8 mouse cellular contexts compared by ENCODE assay signal in genomic region chr1:153749211-153749801, GRCm38 (mm10). TPM values are rescaled to one million over a fixed set of nuclear protein-coding genes. Genes with fewer than 3 reads are reported as not detected.
DNase-seq lines count a peak whose midpoint lies in the region; ATAC-seq and TF ChIP-seq lines count a peak whose summit lies in the region.

TSS of gene Rnasel (plus strand) at chr1:153749426.

- 6% methylated on average over 18 of the region's 18 CpGs for WGBS in heart, embryonic 14.5 days
- WGBS in kidney, postnatal 0 days, result 2% methylated on average over 18 of the region's 18 CpGs
- under 1% methylated on average over 18 of the region's 18 CpGs for WGBS in liver, postnatal 0 days (ENCODE audit: insufficient replicate concordance)
- WGBS in neural tube, embryonic 12.5 days, result 4% methylated on average over 18 of the region's 18 CpGs

- ATAC-seq in heart, embryonic 14.5 days (ENCODE audit: insufficient number of reproducible peaks, insufficient read depth, low FRiP score, low read depth), result no peak; the same call in 1 of the 2 replicates
- peak; percentile 71 for ATAC-seq in kidney, postnatal 0 days (replicated peaks; ENCODE audit: low FRiP score, low read depth)
- peak; percentile 67 for ATAC-seq in liver, postnatal 0 days
- peak; percentile 59 for ATAC-seq in neural tube, embryonic 12.5 days (ENCODE audit: low FRiP score, low read depth)

- no peak within 1 kb of the TSS for H3K27ac ChIP-seq in embryonic fibroblast, embryonic 13.5 days (ENCODE audit: insufficient read depth, low read length)
- peak within 1 kb of the TSS; percentile 82 to 86 for H3K27ac ChIP-seq in heart, embryonic 14.5 days (replicated peaks in 1 of 2; ENCODE audit: control insufficient read depth in 1 of 2, insufficient read depth in 1 of 2, low read depth in 2 of 2, low read length in 2 of 2)
- H3K27ac ChIP-seq in kidney, postnatal 0 days, result peak within 1 kb of the TSS; percentile 73
- H3K27ac ChIP-seq in liver, postnatal 0 days (ENCODE audit: low read depth), result peak within 1 kb of the TSS; percentile 91
- peak within 1 kb of the TSS; percentile 42; the same call in 1 of the 2 replicates for H3K27ac ChIP-seq in neural tube, embryonic 12.5 days

- peak; percentile 73 for TF ChIP-seq EP300 in liver, postnatal 0 days (IDR thresholded peaks at IDR 0.05; ENCODE audit: low read depth)

- H3K4me2 ChIP-seq in heart, embryonic 14.5 days (ENCODE audit: low read length), result peak within 1 kb of the TSS; percentile 69
- H3K4me2 ChIP-seq in kidney, postnatal 0 days (ENCODE audit: low read length), result peak within 1 kb of the TSS; percentile 63
- H3K4me2 ChIP-seq in liver, postnatal 0 days (ENCODE audit: low read depth, low read length), result peak within 1 kb of the TSS; percentile 82
- peak within 1 kb of the TSS; percentile 62 for H3K4me2 ChIP-seq in neural tube, embryonic 12.5 days (replicated peaks)

- H3K36me3 ChIP-seq in E14TG2a.4 (ENCODE audit: insufficient read depth, low read length), result peaks cover 5% of the 10 kb centered on the region
- H3K36me3 ChIP-seq in heart, embryonic 14.5 days (ENCODE audit: control insufficient read depth, insufficient read depth, low read length), result no peaks in the 10 kb centered on the region; the same call in 1 of the 2 replicates
- no peaks in the 10 kb centered on the region for H3K36me3 ChIP-seq in kidney, postnatal 0 days (ENCODE audit: insufficient read depth, low read length)
- H3K36me3 ChIP-seq in liver, postnatal 0 days (replicated peaks; ENCODE audit: insufficient read depth, low read length), result peaks cover 5% of the 10 kb centered on the region
- peaks cover 8% of the 10 kb centered on the region for H3K36me3 ChIP-seq in neural tube, embryonic 12.5 days

- TF ChIP-seq POLR2A in embryonic fibroblast, embryonic 13.5 days (IDR thresholded peaks at IDR 0.05; ENCODE audit: low read depth, low read length), result no peak; the same call in 1 of the 2 replicates

- peaks cover 40% of the 10 kb centered on the region for H3K4me1 ChIP-seq in E14TG2a.4 (replicated peaks; ENCODE audit: low read depth, low read length)
- H3K4me1 ChIP-seq in embryonic fibroblast, embryonic 13.5 days (ENCODE audit: control insufficient read depth, insufficient read depth, low read length), result peaks cover 7% of the 10 kb centered on the region
- peaks cover 23 to 36% of the 10 kb centered on the region in 2 experiments for H3K4me1 ChIP-seq in heart, embryonic 14.5 days (ENCODE audit: control insufficient read depth in 2 of 2, insufficient read depth in 2 of 2, low read length in 2 of 2)
- peaks cover 12% of the 10 kb centered on the region; the same call in 1 of the 2 replicates for H3K4me1 ChIP-seq in kidney, postnatal 0 days (replicated peaks; ENCODE audit: insufficient read depth, low read length)
- peaks cover 26% of the 10 kb centered on the region for H3K4me1 ChIP-seq in liver, postnatal 0 days (ENCODE audit: insufficient read depth)
- peaks cover 43% of the 10 kb centered on the region for H3K4me1 ChIP-seq in neural tube, embryonic 12.5 days

- TF ChIP-seq CTCF in E14TG2a.4 (conservative IDR thresholded peaks at IDR 0.05; ENCODE audit: low read length), result peak; percentile 66
- TF ChIP-seq CTCF in embryonic fibroblast, embryonic 13.5 days (IDR thresholded peaks at IDR 0.05; ENCODE audit: borderline replicate concordance, insufficient read depth, low read length), result no peak
- peak; percentile 93 for TF ChIP-seq CTCF in kidney, postnatal 0 days (IDR thresholded peaks at IDR 0.05; ENCODE audit: low read depth)
- peak; percentile 95 for TF ChIP-seq CTCF in liver, postnatal 0 days (IDR thresholded peaks at IDR 0.05; ENCODE audit: low read depth)

- no peaks in the 10 kb centered on the region for H3K9me3 ChIP-seq in E14TG2a.4 (ENCODE audit: low read length)
- H3K9me3 ChIP-seq in heart, embryonic 14.5 days (ENCODE audit: control insufficient read depth, low read length), result no peaks in the 10 kb centered on the region
- no peaks in the 10 kb centered on the region for H3K9me3 ChIP-seq in kidney, postnatal 0 days (replicated peaks; ENCODE audit: low read length)
- no peaks in the 10 kb centered on the region for H3K9me3 ChIP-seq in liver, postnatal 0 days (ENCODE audit: low read length)
- no peaks in the 10 kb centered on the region for H3K9me3 ChIP-seq in neural tube, embryonic 12.5 days

- DNase-seq in adrenal gland, postnatal 4 days (ENCODE audit: low spot score in 2 of 2), result peak in 1 of 2 experiments; percentile 63
- peak; percentile 95 for DNase-seq in kidney, postnatal 0 days (ENCODE audit: low spot score)
- peak; percentile 84 for DNase-seq in liver, postnatal 0 days
- peak; percentile 85 for DNase-seq in testis, postnatal 10 days (ENCODE audit: low spot score)

- H3K27me3 ChIP-seq in E14TG2a.4 (ENCODE audit: insufficient read depth, low read length), result peaks cover 41% of the 10 kb centered on the region
- H3K27me3 ChIP-seq in heart, embryonic 14.5 days (ENCODE audit: control insufficient read depth, insufficient read depth, low read length), result no peaks in the 10 kb centered on the region
- H3K27me3 ChIP-seq in kidney, postnatal 0 days (ENCODE audit: insufficient read depth, low read length), result no peaks in the 10 kb centered on the region
- no peaks in the 10 kb centered on the region for H3K27me3 ChIP-seq in liver, postnatal 0 days (ENCODE audit: insufficient read depth, low read length)
- H3K27me3 ChIP-seq in neural tube, embryonic 12.5 days (replicated peaks), result no peaks in the 10 kb centered on the region

- peak within 1 kb of the TSS; percentile 80 for H3K9ac ChIP-seq in heart, embryonic 14.5 days (ENCODE audit: low read length)
- H3K9ac ChIP-seq in kidney, postnatal 0 days (ENCODE audit: low read depth, low read length), result peak within 1 kb of the TSS; percentile 60; the same call in 1 of the 2 replicates
- peak within 1 kb of the TSS; percentile 74 for H3K9ac ChIP-seq in liver, postnatal 0 days (replicated peaks)
- H3K9ac ChIP-seq in neural tube, embryonic 12.5 days, result peak within 1 kb of the TSS; percentile 66

- H3K4me3 ChIP-seq in E14TG2a.4 (replicated peaks; ENCODE audit: low read length), result peak within 1 kb of the TSS; percentile 43
- H3K4me3 ChIP-seq in embryonic fibroblast, embryonic 13.5 days (ENCODE audit: insufficient read depth, low read length), result peak within 1 kb of the TSS; percentile 36
- H3K4me3 ChIP-seq in heart, embryonic 14.5 days (ENCODE audit: control insufficient read depth in 1 of 2, insufficient read depth in 1 of 2, low read depth in 1 of 2, low read length in 2 of 2), result peak within 1 kb of the TSS; percentile 52 to 72
- H3K4me3 ChIP-seq in kidney, postnatal 0 days (replicated peaks; ENCODE audit: low read depth, low read length), result peak within 1 kb of the TSS; percentile 41
- peak within 1 kb of the TSS; percentile 50 for H3K4me3 ChIP-seq in liver, postnatal 0 days (ENCODE audit: low read depth, low read length)
- peak within 1 kb of the TSS; percentile 33 for H3K4me3 ChIP-seq in neural tube, embryonic 12.5 days

RNA-seq across cellular contexts. Expression of gene Rnasel, which starts in this region (rescaled TPM):
- total RNA-seq in adrenal gland, postnatal 4 days (2021), result 10 to 100 TPM; 30.0 to 32.7 TPM
- 4.1 and 5.6 TPM in 2 replicates for polyA plus RNA-seq in embryonic fibroblast, embryonic 13.5 days (2011; ENCODE audit: insufficient read length, low read depth, missing spikeins)
- 24.3 and 26.7 TPM in 2 replicates for polyA plus RNA-seq in heart, embryonic 14.5 days (2014; fragmentation: Nextera tagmentation; extraction: Ambion mirVana)
- polyA plus RNA-seq in kidney, postnatal 0 days (2015; fragmentation: Nextera tagmentation; extraction: Ambion mirVana), result 10.8 TPM in 2 replicates
- 13.9 and 15.7 TPM in 2 replicates for polyA plus RNA-seq in liver, postnatal 0 days (2015; fragmentation: Nextera tagmentation; extraction: Ambion mirVana)
- polyA plus RNA-seq in neural tube, embryonic 12.5 days (2016; fragmentation: Nextera tagmentation; extraction: Ambion mirVana), result 35.6 and 37.8 TPM in 2 replicates
